Mouse (Mus musculus): ENCODE results near the gene Tbx4. TPM values are rescaled to one million over a fixed set of nuclear protein-coding genes. Genes with fewer than 3 reads are reported as not detected.

Gene Tbx4
- total and polyA plus RNA-seq, 3 experiments, result not detected

- in situ Hi-C loops (cut with MboI; ENCODE audit: low pct_ligation_motif_present, low pct_unique_long_range_greater_than_20kb, low sequenced_read_pairs), result no loop called here
- dilution Hi-C loops (cut with MboI; ENCODE audit: extremely low pct_ligation_motif_present, extremely low pct_unique_long_range_greater_than_20kb, low sequenced_read_pairs), result no loop called here
- TF ChIP-seq MYC (IDR thresholded peaks at IDR 0.05; ENCODE audit: low read depth, low read length) (no peak), E2F4 (IDR thresholded peaks at IDR 0.05; ENCODE audit: insufficient replicate concordance, low read depth, low read length) (no peak), MAZ (IDR thresholded peaks at IDR 0.05; ENCODE audit: low read depth, low read length) (no peak), ZNF384 (IDR thresholded peaks at IDR 0.05; ENCODE audit: low read depth, low read length) (no peak), ZC3H11A (IDR thresholded peaks at IDR 0.05; ENCODE audit: low read depth, low read length) (no peak)
These were observed 1.1 kb downstream of the Tbx4 start for GRCm38 (mm10) chr11:85887273-85887672.

GRCm38 (mm10) chr11:85887801-85888450 is 1.7 kb downstream of the Tbx4 start:
- H3K4me1 ChIP-seq (ENCODE audit: control insufficient read depth in 1 of 2, insufficient read depth in 2 of 2), result peaks cover 21 to 27% of the 10 kb centered on the region in 2 experiments
- no peak overlapping the region for H3K4me3 ChIP-seq (replicated peaks in 1 of 3; ENCODE audit: low read depth in 2 of 3, low read length in 2 of 3, poor library complexity in 1 of 3)
- no peak overlapping the region for H3K4me2 ChIP-seq (ENCODE audit: insufficient read depth, low read depth, poor library complexity, severe bottlenecking)
- H3K9ac ChIP-seq (ENCODE audit: insufficient read depth, low read depth), result no peak overlapping the region
- DNase-seq (ENCODE audit: extremely low read depth), result no peak
- H3K9me3 ChIP-seq (replicated peaks; ENCODE audit: low read length), result no peaks in the 10 kb centered on the region
- no peak overlapping the region for H3K27ac ChIP-seq (ENCODE audit: insufficient read depth, low read depth)
- in situ Hi-C loops (cut with MboI; ENCODE audit: low pct_ligation_motif_present, low pct_unique_long_range_greater_than_20kb, low sequenced_read_pairs), result no loop called here
- no peak for TF ChIP-seq SIN3A (IDR thresholded peaks at IDR 0.05; ENCODE audit: low read length)
- no peak for TF ChIP-seq HCFC1 (IDR thresholded peaks at IDR 0.05; ENCODE audit: low read depth, low read length)
- no peak for TF ChIP-seq SMC3 (IDR thresholded peaks at IDR 0.05; ENCODE audit: low read depth, low read length)
- TF ChIP-seq RAD21 (IDR thresholded peaks at IDR 0.05; ENCODE audit: low read depth, low read length), result no peak
- TF ChIP-seq GABPA (IDR thresholded peaks at IDR 0.05; ENCODE audit: insufficient replicate concordance, low read depth, low read length), result no peak
- no peak for TF ChIP-seq JUND (conservative IDR thresholded peaks at IDR 0.05; ENCODE audit: low read depth, low read length)
- TF ChIP-seq ZC3H11A (IDR thresholded peaks at IDR 0.05; ENCODE audit: low read depth, low read length), result no peak
- TF ChIP-seq BHLHE40 (IDR thresholded peaks at IDR 0.05; ENCODE audit: low read depth, low read length), result no peak
- no peak for TF ChIP-seq POLR2AphosphoS2 (IDR thresholded peaks at IDR 0.05; ENCODE audit: low read depth, low read length)
- TF ChIP-seq IRF4 (IDR thresholded peaks at IDR 0.05; ENCODE audit: low read depth, low read length), result no peak
- TF ChIP-seq TCF12 (IDR thresholded peaks at IDR 0.05; ENCODE audit: low read depth, low read length), result no peak
- no peak for TF ChIP-seq MAZ (IDR thresholded peaks at IDR 0.05; ENCODE audit: low read depth, low read length)
- no peak for TF ChIP-seq MXI1 (IDR thresholded peaks at IDR 0.05; ENCODE audit: low read depth, low read length)
- TF ChIP-seq ELF1 (IDR thresholded peaks at IDR 0.05; ENCODE audit: low read depth, low read length), result no peak
- no peak for TF ChIP-seq CHD1 (IDR thresholded peaks at IDR 0.05; ENCODE audit: low read depth, low read length)
- no peak for TF ChIP-seq KAT2A (IDR thresholded peaks at IDR 0.05; ENCODE audit: insufficient replicate concordance, low read length)
- no peaks in the 10 kb centered on the region for H3K36me3 ChIP-seq (replicated peaks in 1 of 2; ENCODE audit: control insufficient read depth in 1 of 2, insufficient read depth in 1 of 2, low read length in 1 of 2)
- H3K27me3 ChIP-seq (replicated peaks), result peaks cover 2% of the 10 kb centered on the region
- no peaks in the 10 kb centered on the region for H3K79me2 ChIP-seq (replicated peaks; ENCODE audit: control insufficient read depth, extremely low read depth, insufficient read depth, poor library complexity, severe bottlenecking)
- dilution Hi-C loops (cut with MboI; ENCODE audit: extremely low pct_ligation_motif_present, extremely low pct_unique_long_range_greater_than_20kb, low sequenced_read_pairs), result no loop called here

More at GRCm38 (mm10) chr11:85887273-85887672, 1.1 kb downstream of the Tbx4 start:
- no peaks in the 10 kb centered on the region for H3K79me2 ChIP-seq (replicated peaks; ENCODE audit: control insufficient read depth, extremely low read depth, insufficient read depth, poor library complexity, severe bottlenecking)
- H3K4me1 ChIP-seq (ENCODE audit: control insufficient read depth in 1 of 2, insufficient read depth in 2 of 2), result peaks cover 17 to 20% of the 10 kb centered on the region in 2 experiments
- H3K36me3 ChIP-seq (replicated peaks in 1 of 2; ENCODE audit: control insufficient read depth in 1 of 2, insufficient read depth in 1 of 2, low read length in 1 of 2), result no peaks in the 10 kb centered on the region
- H3K9ac ChIP-seq (ENCODE audit: insufficient read depth, low read depth), result no peak overlapping the region
- no peak overlapping the region for H3K4me2 ChIP-seq (ENCODE audit: insufficient read depth, low read depth, poor library complexity, severe bottlenecking)
- H3K27ac ChIP-seq (ENCODE audit: insufficient read depth, low read depth), result no peak overlapping the region
- no peaks in the 10 kb centered on the region for H3K9me3 ChIP-seq (replicated peaks; ENCODE audit: low read length)
- no peak for DNase-seq (ENCODE audit: extremely low read depth)
- H3K27me3 ChIP-seq (replicated peaks), result peaks cover 2% of the 10 kb centered on the region
- H3K4me3 ChIP-seq (replicated peaks in 1 of 3; ENCODE audit: low read depth in 2 of 3, low read length in 2 of 3, poor library complexity in 1 of 3), result no peak overlapping the region
